Mouse (Mus musculus): Measurements from ENCODE around the gene 5730409E04Rik.

Gene 5730409E04Rik

DNA sequence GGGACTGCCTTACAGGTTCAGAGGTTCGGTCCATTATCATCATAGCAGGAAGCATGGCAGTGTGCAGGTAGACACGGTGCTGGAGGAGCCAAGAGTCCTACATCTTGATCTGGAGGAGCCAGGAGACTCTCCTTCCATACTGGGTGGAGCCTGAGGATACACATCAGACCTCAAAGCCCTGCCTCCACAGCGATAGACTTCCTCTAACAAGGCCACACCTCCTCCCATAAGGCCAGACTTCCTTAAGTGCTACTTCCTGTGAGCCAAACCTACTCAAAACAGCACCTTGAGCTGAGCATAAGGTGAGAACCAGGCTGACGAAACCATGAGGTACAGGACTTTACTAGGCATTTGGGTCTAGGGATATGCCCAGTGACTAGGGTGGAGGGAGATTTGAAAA lies 6.7 kb downstream of the 5730409E04Rik start:
- H3K27me3 ChIP-seq (ENCODE audit: control insufficient read depth, insufficient read depth, low read length, poor library complexity, severe bottlenecking) = no peaks in the 10 kb centered on the region
- no peaks in the 10 kb centered on the region for H3K36me3 ChIP-seq (ENCODE audit: control insufficient read depth, insufficient read depth, low read length, poor library complexity, severe bottlenecking)
- no peak for DNase-seq (ENCODE audit: low read depth, low spot score)

DNA sequence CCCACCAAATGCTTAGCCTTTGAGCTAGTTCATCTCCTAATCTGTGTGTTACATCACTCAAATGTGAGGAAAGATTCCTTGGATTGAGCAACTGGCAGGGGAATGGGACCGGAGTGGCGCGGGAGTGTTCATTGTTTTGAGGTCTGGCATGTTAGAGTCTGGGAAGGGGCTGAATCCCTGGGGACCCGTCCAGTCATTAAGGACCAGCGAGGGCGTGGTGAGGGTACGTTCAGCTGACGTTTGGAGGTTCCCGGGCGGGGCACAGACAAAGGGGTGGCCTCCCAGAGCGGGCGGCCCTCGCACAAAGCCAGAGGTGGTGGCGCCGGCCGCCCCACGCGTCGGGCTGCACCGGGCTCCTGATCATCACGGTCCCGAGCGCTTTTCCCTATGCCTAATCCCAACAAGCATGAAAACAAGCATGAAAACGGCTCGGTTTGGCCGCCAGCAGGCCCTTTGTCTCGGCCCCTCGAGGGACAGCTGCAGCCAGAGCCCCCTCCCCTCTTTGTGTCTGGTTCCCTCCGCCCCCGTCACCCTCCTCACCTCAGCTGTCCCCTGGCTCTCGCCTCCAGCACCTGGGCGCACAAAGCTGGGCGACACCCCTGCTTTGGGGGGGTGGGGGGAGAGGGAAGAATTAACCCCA lies 10.2 kb downstream of the 5730409E04Rik start:
- Histone ChIP-seq H3K36me3 (ENCODE audit: control insufficient read depth, insufficient read depth, low read length, poor library complexity, severe bottlenecking) (no peaks in the 10 kb centered on the region), H3K27me3 (ENCODE audit: control insufficient read depth, insufficient read depth, low read length, poor library complexity, severe bottlenecking) (no peaks in the 10 kb centered on the region)
- no peak for DNase-seq (ENCODE audit: low read depth, low spot score)

DNA sequence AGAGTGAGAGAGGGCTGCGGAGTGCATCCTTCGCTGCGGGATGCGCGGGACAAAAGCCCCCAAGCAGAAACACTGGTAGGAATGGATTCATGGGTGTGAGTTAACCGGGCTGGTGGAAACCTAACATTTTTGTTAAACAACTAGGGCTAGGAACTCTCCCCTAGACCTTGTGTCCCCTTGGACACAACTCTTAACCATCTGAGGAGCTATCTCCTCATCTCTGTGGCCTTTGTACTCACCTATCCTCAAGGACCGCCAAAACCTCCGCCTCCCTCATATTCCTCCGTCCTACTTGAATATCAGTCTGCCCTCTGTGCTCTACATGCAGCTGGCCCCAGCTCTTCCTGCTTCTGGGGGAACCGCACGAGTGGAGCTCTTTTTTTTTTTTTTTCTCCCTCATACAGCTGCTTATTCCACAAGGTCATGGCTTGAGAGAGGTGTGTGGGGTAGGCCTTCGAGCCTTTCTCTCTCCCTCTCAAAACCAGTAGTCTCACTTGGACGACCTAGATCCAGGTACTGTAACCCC lies 10.8 kb downstream of the 5730409E04Rik start:
- Histone ChIP-seq H3K27me3 (ENCODE audit: control insufficient read depth, insufficient read depth, low read length, poor library complexity, severe bottlenecking) (no peaks in the 10 kb centered on the region), H3K36me3 (ENCODE audit: control insufficient read depth, insufficient read depth, low read length, poor library complexity, severe bottlenecking) (no peaks in the 10 kb centered on the region)
- DNase-seq (ENCODE audit: low read depth, low spot score) = no peak

DNA sequence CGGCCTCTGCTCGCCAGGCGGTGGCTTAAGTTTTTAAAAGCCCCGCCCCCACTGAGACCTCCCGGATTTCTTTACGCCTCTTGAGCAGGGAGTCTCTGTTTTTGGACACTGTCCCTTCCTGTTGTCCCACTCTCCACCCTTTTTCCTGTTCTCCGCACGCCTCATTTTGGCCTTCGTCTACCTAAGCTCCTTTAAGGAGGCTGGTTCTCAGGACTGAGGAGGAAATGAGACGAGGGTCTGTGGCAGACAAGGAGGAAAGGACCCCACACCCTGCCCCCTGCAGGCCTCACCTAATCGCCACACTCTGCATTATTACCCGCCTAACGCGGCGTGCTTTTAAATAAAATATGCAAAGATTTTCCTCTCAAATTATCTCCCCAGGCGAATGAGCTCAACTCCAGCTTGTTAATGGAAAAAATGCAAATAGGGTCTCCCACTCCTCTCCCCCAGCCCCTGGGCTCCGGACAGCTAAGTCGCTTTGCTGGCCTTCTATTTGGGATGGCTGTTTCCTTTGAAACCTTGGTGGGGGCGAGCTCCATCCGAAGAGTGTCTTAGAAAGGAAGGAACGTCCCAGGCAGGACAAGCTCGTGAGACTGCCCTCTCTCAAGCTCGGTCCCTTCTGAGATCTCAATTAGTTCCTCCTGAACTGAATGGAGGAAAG lies 17.5 kb downstream of the 5730409E04Rik start:
- Histone ChIP-seq H3K36me3 (ENCODE audit: control insufficient read depth, insufficient read depth, low read length, poor library complexity, severe bottlenecking) (no peaks in the 10 kb centered on the region), H3K27me3 (ENCODE audit: control insufficient read depth, insufficient read depth, low read length, poor library complexity, severe bottlenecking) (no peaks in the 10 kb centered on the region)
- DNase-seq (ENCODE audit: low read depth, low spot score) = no peak

- H3K36me3 ChIP-seq (ENCODE audit: control insufficient read depth, insufficient read depth, low read length, poor library complexity, severe bottlenecking) = no peaks in the 10 kb centered on the region
- no peaks in the 10 kb centered on the region for H3K27me3 ChIP-seq (ENCODE audit: control insufficient read depth, insufficient read depth, low read length, poor library complexity, severe bottlenecking)
- DNase-seq (ENCODE audit: low read depth, low spot score) = peak; percentile 4
Observed at GRCm38 (mm10) chr4:126631922-126632321, 22.3 kb downstream of the 5730409E04Rik start.

DNA sequence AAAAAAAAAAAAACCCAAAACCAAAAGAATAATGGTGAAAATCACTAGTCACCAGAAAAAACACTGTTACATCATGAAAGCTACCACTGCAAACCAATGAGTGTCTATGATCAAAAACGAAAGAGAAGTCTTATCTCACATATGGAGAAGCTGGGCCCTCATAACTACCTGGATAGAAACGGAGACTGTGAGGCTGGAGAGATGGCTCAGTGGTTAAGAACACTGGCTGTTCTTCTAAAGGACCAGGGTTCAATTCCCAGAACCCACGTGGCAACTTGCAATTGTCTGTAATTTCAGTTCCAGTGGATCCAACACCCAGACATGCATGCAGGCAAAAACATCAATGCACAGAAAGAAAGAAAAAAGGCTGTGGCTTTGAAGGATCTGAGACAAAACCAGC lies 23.1 kb downstream of the 5730409E04Rik start:
- Histone ChIP-seq H3K36me3 (ENCODE audit: control insufficient read depth, insufficient read depth, low read length, poor library complexity, severe bottlenecking) (no peaks in the 10 kb centered on the region), H3K27me3 (ENCODE audit: control insufficient read depth, insufficient read depth, low read length, poor library complexity, severe bottlenecking) (no peaks in the 10 kb centered on the region)
- no peak for DNase-seq (ENCODE audit: low read depth, low spot score)

- Histone ChIP-seq H3K36me3 (ENCODE audit: control insufficient read depth, insufficient read depth, low read length, poor library complexity, severe bottlenecking) (no peaks in the 10 kb centered on the region), H3K27me3 (ENCODE audit: control insufficient read depth, insufficient read depth, low read length, poor library complexity, severe bottlenecking) (no peaks in the 10 kb centered on the region)
- no peak for DNase-seq (ENCODE audit: low read depth, low spot score)
Observed at GRCm38 (mm10) chr4:126636330-126636729, 26.7 kb downstream of the 5730409E04Rik start.

DNA sequence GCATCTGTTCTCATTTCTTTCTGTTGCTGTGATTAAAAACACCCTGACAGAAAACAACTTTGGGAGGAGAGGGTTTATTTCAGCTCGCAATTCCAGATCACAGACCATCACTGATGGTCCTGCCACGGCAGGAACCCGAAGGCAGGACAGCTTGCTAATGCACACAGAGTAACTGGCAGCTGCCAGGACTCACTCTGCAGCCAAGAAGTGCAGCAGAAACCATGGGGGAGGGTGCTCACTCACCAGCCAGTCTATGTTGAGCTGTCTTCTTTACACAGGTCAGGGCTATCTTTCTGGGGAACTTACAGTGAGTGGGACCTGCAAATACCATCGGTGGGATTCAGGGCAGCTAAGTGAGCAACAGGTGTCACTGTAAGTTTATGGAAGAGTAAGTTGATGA lies 27.8 kb downstream of the 5730409E04Rik start:
- Histone ChIP-seq H3K27me3 (ENCODE audit: control insufficient read depth, insufficient read depth, low read length, poor library complexity, severe bottlenecking) (no peaks in the 10 kb centered on the region), H3K36me3 (ENCODE audit: control insufficient read depth, insufficient read depth, low read length, poor library complexity, severe bottlenecking) (no peaks in the 10 kb centered on the region)
- DNase-seq (ENCODE audit: low read depth, low spot score) = no peak

DNA sequence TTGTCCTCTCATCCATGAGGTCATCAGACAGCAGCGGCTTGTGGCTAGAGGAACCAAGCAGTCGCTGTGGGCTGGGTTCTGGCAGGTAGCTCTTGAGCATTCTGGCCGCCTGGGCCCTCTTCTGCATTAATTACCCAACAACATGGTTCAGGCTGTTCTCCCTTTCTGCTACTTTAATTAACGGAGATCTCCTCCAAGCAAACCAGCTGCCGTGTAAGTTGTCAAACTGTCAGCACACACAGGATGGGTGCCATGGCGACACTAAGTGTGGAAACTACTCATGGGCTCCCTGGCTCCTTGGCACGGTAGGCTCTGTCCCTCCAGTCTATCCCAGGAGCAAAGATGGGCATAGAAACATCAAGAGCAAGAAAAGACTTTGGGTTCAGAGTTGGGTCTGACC lies 29.7 kb downstream of the 5730409E04Rik start:
- DNase-seq (ENCODE audit: low read depth, low spot score) = no peak
- no peaks in the 10 kb centered on the region for H3K36me3 ChIP-seq (ENCODE audit: control insufficient read depth, insufficient read depth, low read length, poor library complexity, severe bottlenecking)
- H3K27me3 ChIP-seq (ENCODE audit: control insufficient read depth, insufficient read depth, low read length, poor library complexity, severe bottlenecking) = no peaks in the 10 kb centered on the region

- no peak for DNase-seq (ENCODE audit: low read depth, low spot score)
- Histone ChIP-seq H3K27me3 (ENCODE audit: control insufficient read depth, insufficient read depth, low read length, poor library complexity, severe bottlenecking) (no peaks in the 10 kb centered on the region), H3K36me3 (ENCODE audit: control insufficient read depth, insufficient read depth, low read length, poor library complexity, severe bottlenecking) (no peaks in the 10 kb centered on the region)
Observed at GRCm38 (mm10) chr4:126641901-126642300, 32.3 kb downstream of the 5730409E04Rik start.

GRCm38 (mm10) chr4:126643815-126644214 lies 34.2 kb downstream of the 5730409E04Rik start:
- no peaks in the 10 kb centered on the region for H3K36me3 ChIP-seq (ENCODE audit: control insufficient read depth, insufficient read depth, low read length, poor library complexity, severe bottlenecking)
- DNase-seq (ENCODE audit: low read depth, low spot score) = no peak

GRCm38 (mm10) chr4:126644333-126644963 lies 34.8 kb downstream of the 5730409E04Rik start:
- Histone ChIP-seq H3K27me3 (ENCODE audit: control insufficient read depth, insufficient read depth, low read length, poor library complexity, severe bottlenecking) (no peaks in the 10 kb centered on the region), H3K36me3 (ENCODE audit: control insufficient read depth, insufficient read depth, low read length, poor library complexity, severe bottlenecking) (no peaks in the 10 kb centered on the region)
- no peak for DNase-seq (ENCODE audit: low read depth, low spot score)

More at GRCm38 (mm10) chr4:126643815-126644214, 34.2 kb downstream of the 5730409E04Rik start:
- no peaks in the 10 kb centered on the region for H3K27me3 ChIP-seq (ENCODE audit: control insufficient read depth, insufficient read depth, low read length, poor library complexity, severe bottlenecking)

- no peaks in the 10 kb centered on the region for H3K27me3 ChIP-seq (ENCODE audit: control insufficient read depth, insufficient read depth, low read length, poor library complexity, severe bottlenecking)
- no peaks in the 10 kb centered on the region for H3K36me3 ChIP-seq (ENCODE audit: control insufficient read depth, insufficient read depth, low read length, poor library complexity, severe bottlenecking)
- no peak for DNase-seq (ENCODE audit: low read depth, low spot score)
Observed at GRCm38 (mm10) chr4:126647996-126648910, 38.6 kb downstream of the 5730409E04Rik start.

GRCm38 (mm10) chr4:126653148-126653547 lies 43.5 kb downstream of the 5730409E04Rik start:
- H3K36me3 ChIP-seq (ENCODE audit: control insufficient read depth, insufficient read depth, low read length, poor library complexity, severe bottlenecking) = no peaks in the 10 kb centered on the region
- DNase-seq (ENCODE audit: low read depth, low spot score) = no peak
- H3K27me3 ChIP-seq (ENCODE audit: control insufficient read depth, insufficient read depth, low read length, poor library complexity, severe bottlenecking) = no peaks in the 10 kb centered on the region

Measured in splenic B cell, adult 2 months (primary cell).